Mouse (Mus musculus): ENCODE results near the gene Dgki. TPM values are rescaled to one million over a fixed set of nuclear protein-coding genes. Genes with fewer than 3 reads are reported as not detected.

Dgki gene
- polyA plus RNA-seq, 1 experiment from 2014 or later = 0.42 TPM

DNA sequence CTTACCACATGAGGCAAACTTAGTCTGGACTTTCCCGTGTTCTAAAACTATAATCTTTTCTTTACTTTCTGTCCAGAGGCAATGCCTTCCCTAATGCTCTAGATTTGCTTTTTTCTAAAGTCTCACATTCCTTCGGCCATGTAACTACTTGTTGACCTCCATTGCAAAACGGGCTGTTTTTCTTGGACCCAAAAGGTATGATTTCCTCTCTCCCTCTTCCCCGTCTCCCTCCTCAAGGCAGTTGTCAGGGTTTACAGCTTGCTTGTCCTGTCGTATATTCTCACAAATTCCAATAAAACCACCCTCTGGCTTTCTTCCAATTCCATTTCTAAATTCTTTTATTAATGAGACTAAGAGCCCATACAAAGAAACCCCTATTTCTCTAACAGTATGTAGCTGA lies 199.6 kb downstream of the Dgki start:
- no peaks in the 10 kb centered on the region for H3K9me3 ChIP-seq (ENCODE audit: control insufficient read depth)
- H3K27ac ChIP-seq (ENCODE audit: low read depth, low read length) = no peak overlapping the region
- no peaks in the 10 kb centered on the region for H3K4me1 ChIP-seq (replicated peaks; ENCODE audit: control insufficient read depth, insufficient read depth, low read length)
- TF ChIP-seq CTCF (IDR thresholded peaks at IDR 0.05; ENCODE audit: low read depth) = no peak
- no peak overlapping the region for H3K4me2 ChIP-seq (replicated peaks; ENCODE audit: low read depth)
- WGBS = 69% methylated on average over 5 of the region's 5 CpGs
- no peaks in the 10 kb centered on the region for H3K27me3 ChIP-seq (replicated peaks; ENCODE audit: control insufficient read depth, insufficient read depth, low read length)
- H3K36me3 ChIP-seq (ENCODE audit: control insufficient read depth, insufficient read depth) = no peaks in the 10 kb centered on the region
- H3K4me3 ChIP-seq (ENCODE audit: low read depth, low read length) = no peak overlapping the region
- no peak for ATAC-seq
- no peak overlapping the region for H3K9ac ChIP-seq (ENCODE audit: low read depth, low read length)

DNA sequence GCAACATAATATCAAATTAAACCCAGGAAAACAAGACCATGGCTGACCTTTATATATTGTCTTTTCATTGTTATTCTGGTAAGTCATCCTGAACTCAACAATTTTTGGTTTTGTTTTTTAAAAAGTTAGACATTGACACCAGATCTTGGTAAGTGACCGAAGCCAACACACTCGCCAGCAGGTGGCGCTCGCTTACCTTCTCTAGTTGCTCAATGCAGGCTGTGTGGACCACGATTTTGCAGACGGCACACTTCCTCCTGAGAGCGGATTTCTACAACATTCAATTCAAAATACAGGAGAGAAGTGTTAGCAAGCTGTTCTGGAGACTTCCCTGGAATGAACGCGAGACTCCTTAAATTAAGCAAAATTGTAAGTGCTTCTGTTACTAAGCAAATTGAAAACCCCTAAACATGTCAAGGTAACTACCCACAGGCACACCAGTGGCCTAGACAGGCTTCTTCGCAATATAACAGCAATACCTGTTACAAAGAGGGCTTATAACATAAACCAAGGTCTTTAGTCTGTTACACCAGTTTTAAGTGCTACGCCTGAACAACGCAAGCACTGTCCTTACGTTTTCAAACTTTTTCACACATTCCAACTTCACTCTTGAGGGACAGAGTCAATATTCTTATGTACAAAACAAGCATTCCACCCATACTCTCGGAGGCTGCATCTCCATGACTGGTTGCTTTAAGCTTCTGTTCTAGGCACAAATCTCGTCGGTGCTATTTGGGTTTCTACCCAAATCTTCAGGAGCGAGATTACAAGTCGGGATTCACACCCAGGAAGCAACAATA lies 202.4 kb downstream of the Dgki start:
- H3K4me1 ChIP-seq (replicated peaks; ENCODE audit: control insufficient read depth, insufficient read depth, low read length) = no peaks in the 10 kb centered on the region
- ATAC-seq = no peak
- 42% methylated on average over 18 of the region's 18 CpGs for WGBS
- peak; percentile 94 for TF ChIP-seq CTCF (IDR thresholded peaks at IDR 0.05; ENCODE audit: low read depth)
- no peak overlapping the region for H3K4me3 ChIP-seq (ENCODE audit: low read depth, low read length)
- no peak overlapping the region; the same call in 1 of the 2 replicates for H3K4me2 ChIP-seq (replicated peaks; ENCODE audit: low read depth)
- no peak overlapping the region for H3K27ac ChIP-seq (ENCODE audit: low read depth, low read length)
- H3K9me3 ChIP-seq (ENCODE audit: control insufficient read depth) = no peaks in the 10 kb centered on the region
- no peaks in the 10 kb centered on the region for H3K27me3 ChIP-seq (replicated peaks; ENCODE audit: control insufficient read depth, insufficient read depth, low read length)
- H3K9ac ChIP-seq (ENCODE audit: low read depth, low read length) = no peak overlapping the region
- no peaks in the 10 kb centered on the region for H3K36me3 ChIP-seq (ENCODE audit: control insufficient read depth, insufficient read depth)

DNA sequence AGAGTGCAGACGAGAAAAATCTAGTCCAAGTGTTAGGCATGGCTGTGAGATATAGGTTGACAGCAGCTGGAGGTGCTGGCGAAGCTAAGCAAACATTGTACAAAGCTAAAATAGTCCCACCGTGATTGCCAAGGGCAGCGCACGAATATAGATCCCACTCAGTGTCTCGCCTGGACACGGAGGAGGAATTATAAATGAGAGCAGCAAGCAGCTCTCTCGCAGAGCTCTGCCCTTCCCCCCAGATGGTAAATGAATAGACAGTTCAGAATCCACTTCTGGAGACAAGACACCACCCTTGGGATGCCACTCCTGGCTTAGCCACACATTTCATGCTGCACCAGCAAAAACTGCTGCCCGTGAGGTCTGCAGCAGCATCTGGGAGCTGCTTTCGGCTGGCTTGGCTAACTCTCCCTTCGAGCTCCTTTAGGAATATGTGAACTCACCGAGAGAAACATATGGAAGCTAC lies 203.1 kb downstream of the Dgki start:
- 30% methylated on average over 12 of the region's 12 CpGs for WGBS
- ATAC-seq = no peak
- H3K4me1 ChIP-seq (replicated peaks; ENCODE audit: control insufficient read depth, insufficient read depth, low read length) = no peaks in the 10 kb centered on the region
- H3K4me3 ChIP-seq (ENCODE audit: low read depth, low read length) = no peak overlapping the region
- no peak overlapping the region; the same call in 1 of the 2 replicates for H3K4me2 ChIP-seq (replicated peaks; ENCODE audit: low read depth)
- H3K36me3 ChIP-seq (ENCODE audit: control insufficient read depth, insufficient read depth) = no peaks in the 10 kb centered on the region
- no peak for TF ChIP-seq CTCF (IDR thresholded peaks at IDR 0.05; ENCODE audit: low read depth)
- H3K9me3 ChIP-seq (ENCODE audit: control insufficient read depth) = no peaks in the 10 kb centered on the region
- no peak overlapping the region for H3K9ac ChIP-seq (ENCODE audit: low read depth, low read length)
- no peaks in the 10 kb centered on the region for H3K27me3 ChIP-seq (replicated peaks; ENCODE audit: control insufficient read depth, insufficient read depth, low read length)
- H3K27ac ChIP-seq (ENCODE audit: low read depth, low read length) = no peak overlapping the region

DNA sequence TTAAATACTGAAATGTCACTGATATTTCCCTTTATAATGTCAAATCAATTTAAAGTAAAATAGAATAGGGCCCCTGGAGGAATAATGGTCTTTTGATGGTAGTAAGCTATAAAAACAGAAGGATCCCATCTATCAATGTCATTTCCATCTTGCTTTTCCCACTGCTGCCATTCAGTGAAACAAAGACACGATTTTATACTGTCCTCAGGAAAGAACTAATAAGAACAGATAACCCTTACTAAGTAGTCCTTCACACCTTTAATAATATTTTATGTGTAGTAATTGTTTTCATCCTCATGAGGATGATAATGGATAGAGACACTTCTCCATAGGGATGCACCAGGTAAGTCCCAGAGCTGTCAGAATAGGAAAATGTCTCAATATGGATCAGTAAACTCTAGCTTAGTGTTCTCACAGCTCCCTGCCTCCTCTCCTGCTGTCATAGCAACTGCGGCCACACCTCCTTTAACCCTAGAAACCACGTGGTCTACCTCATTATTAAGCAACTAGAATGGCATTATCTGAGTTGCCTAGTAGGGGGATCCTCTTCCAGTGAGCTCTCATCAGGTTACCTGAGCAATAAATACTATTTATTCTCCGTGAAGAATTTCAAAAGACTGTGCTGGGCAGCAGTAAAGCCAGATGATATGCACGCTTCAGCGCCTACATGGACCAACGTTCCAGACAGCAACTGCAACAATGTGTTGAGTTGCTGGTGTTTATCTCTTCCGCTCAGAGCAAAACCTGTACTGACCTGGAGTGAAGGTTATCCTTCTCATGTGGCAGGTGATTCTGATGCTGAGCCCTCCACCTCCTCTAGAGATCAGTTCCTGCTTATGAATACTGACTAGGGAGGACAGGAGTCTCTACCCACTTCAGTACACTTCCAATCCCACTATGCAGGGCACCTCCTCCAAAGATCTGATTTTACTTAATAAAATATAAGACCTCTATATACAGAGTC lies 210.6 kb downstream of the Dgki start:
- Histone ChIP-seq H3K27me3 (replicated peaks; ENCODE audit: control insufficient read depth, insufficient read depth, low read length) (no peaks in the 10 kb centered on the region), H3K9me3 (ENCODE audit: control insufficient read depth) (no peaks in the 10 kb centered on the region), H3K36me3 (ENCODE audit: control insufficient read depth, insufficient read depth) (no peaks in the 10 kb centered on the region), H3K9ac (ENCODE audit: low read depth, low read length) (no peak overlapping the region), H3K4me3 (ENCODE audit: low read depth, low read length) (no peak overlapping the region), H3K27ac (ENCODE audit: low read depth, low read length) (no peak overlapping the region), H3K4me1 (replicated peaks; ENCODE audit: control insufficient read depth, insufficient read depth, low read length) (no peaks in the 10 kb centered on the region), H3K4me2 (replicated peaks; ENCODE audit: low read depth) (no peak overlapping the region)
- WGBS = 40% methylated on average over 8 of the region's 8 CpGs
- ATAC-seq = no peak
- TF ChIP-seq CTCF (IDR thresholded peaks at IDR 0.05; ENCODE audit: low read depth) = no peak

DNA sequence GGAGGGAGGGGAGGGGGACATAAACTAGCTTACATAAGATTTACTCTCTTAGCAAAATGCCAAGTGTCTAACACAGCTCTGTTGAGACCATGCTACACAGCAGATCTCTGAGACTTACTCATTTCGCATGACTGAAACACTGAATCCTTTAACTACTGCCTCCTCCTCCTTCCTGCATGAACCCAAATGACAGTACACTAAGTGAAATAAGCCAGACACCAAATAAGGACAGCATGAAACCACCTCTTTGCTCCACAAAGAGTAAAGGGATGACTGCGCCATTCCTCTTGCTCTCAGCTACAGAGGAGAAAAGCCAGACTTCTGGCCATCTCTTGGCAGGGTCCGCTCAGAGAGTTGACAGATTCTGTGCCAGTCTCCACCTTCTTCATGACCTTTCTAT lies 217.0 kb downstream of the Dgki start:
- H3K4me1 ChIP-seq (replicated peaks; ENCODE audit: control insufficient read depth, insufficient read depth, low read length) = no peaks in the 10 kb centered on the region
- no peak overlapping the region for H3K4me2 ChIP-seq (replicated peaks; ENCODE audit: low read depth)
- H3K36me3 ChIP-seq (ENCODE audit: control insufficient read depth, insufficient read depth) = no peaks in the 10 kb centered on the region
- H3K9me3 ChIP-seq (ENCODE audit: control insufficient read depth) = no peaks in the 10 kb centered on the region
- H3K27me3 ChIP-seq (replicated peaks; ENCODE audit: control insufficient read depth, insufficient read depth, low read length) = no peaks in the 10 kb centered on the region
- no peak for TF ChIP-seq CTCF (IDR thresholded peaks at IDR 0.05; ENCODE audit: low read depth)
- ATAC-seq = no peak
- no peak overlapping the region for H3K9ac ChIP-seq (ENCODE audit: low read depth, low read length)
- no peak overlapping the region for H3K27ac ChIP-seq (ENCODE audit: low read depth, low read length)
- H3K4me3 ChIP-seq (ENCODE audit: low read depth, low read length) = no peak overlapping the region
- WGBS = 88% methylated on average over 3 of the region's 3 CpGs

DNA sequence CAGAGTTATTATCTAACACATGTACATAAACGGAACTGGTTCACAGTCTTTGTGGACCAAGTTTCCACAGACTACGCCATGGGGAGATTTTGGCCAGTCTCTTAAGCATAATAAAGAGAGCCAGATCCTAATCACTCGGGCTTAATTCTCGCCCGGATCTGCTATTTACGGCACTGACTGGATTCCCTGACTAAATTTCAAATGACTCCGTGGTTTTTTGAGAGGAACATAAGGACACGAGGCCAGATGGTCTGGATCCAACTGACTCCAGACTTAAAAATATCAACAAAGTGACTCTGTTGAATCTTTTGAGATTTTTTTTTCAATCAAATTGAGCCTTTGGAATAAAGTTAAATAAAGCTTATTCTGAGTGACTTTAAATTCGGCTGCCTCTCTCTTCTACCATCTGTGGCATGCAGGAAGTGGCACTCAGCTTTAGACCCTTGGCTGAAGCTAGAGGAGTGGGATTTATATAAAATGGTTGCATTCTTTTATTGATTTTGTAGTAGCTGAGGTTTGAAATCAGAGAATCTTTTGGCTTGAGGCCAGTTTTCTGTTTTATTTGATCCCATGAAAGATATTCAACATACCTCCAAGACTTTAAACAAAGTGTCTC lies 227.5 kb downstream of the Dgki start:
- no peak for TF ChIP-seq CTCF (IDR thresholded peaks at IDR 0.05; ENCODE audit: low read depth)
- Histone ChIP-seq H3K4me1 (replicated peaks; ENCODE audit: control insufficient read depth, insufficient read depth, low read length) (no peaks in the 10 kb centered on the region), H3K4me3 (ENCODE audit: low read depth, low read length) (no peak overlapping the region), H3K27ac (ENCODE audit: low read depth, low read length) (no peak overlapping the region), H3K4me2 (replicated peaks; ENCODE audit: low read depth) (no peak overlapping the region), H3K9ac (ENCODE audit: low read depth, low read length) (no peak overlapping the region), H3K9me3 (ENCODE audit: control insufficient read depth) (no peaks in the 10 kb centered on the region), H3K27me3 (replicated peaks; ENCODE audit: control insufficient read depth, insufficient read depth, low read length) (no peaks in the 10 kb centered on the region), H3K36me3 (ENCODE audit: control insufficient read depth, insufficient read depth) (no peaks in the 10 kb centered on the region)
- 48% methylated on average over 9 of the region's 9 CpGs for WGBS
- ATAC-seq = no peak
